Mouse (Mus musculus) lung, postnatal 14 days (tissue): ENCODE measurements at regions not wholly inside any gene's neighbourhood (a gene's known extent, or its start where the extent isn't known, plus 50 kb on each side); places are given as distances from the start of the nearest gene placed in this dataset.
A peak's percentile ranks its signal among the peaks of the same experiment; 100 is the strongest.

Experiments used
- DNase-seq: peaks from one replicate; pipeline ENCODE4 v3.0.0; 2021

DNA sequence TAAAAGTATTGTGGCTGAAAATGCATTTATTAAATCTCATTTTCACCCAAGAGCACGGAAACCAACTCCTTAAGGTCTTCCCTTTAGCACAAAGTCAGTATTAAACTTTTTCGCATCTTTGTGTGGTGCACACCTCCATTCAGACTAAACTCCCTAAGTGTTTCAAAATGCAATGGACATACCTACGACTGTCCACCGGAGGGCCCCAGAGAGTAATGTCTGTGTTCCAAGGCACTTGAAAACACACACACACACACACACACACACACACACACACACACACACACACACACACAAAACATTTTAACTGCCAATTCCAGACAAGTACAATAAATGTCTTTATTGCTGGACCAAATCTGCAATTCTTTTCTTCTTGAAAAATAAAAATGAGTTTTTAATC, 243.7 kb downstream of the Foxa2 start:
- peak; percentile 39 for DNase-seq

DNA sequence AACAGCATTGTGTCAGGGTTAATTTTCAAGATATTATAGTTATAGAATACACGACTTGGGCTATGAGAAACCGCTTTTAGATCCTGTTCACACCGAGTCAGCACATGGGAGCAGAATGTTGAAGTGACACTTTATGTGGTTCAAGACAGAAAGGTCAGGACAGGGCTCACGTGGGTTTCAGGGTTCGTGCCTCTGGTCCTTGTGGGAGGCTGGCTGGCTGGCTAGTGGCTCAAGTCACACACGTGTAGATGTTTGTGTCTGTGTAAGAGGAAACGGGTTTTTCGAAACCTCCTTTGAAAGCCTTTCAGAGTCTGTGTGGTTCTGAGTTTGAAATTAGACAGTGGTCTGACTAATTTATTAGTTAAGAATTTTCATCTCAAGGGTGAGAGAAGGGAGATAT, 255.3 kb downstream of the Foxa2 start:
- no peak for DNase-seq

DNA sequence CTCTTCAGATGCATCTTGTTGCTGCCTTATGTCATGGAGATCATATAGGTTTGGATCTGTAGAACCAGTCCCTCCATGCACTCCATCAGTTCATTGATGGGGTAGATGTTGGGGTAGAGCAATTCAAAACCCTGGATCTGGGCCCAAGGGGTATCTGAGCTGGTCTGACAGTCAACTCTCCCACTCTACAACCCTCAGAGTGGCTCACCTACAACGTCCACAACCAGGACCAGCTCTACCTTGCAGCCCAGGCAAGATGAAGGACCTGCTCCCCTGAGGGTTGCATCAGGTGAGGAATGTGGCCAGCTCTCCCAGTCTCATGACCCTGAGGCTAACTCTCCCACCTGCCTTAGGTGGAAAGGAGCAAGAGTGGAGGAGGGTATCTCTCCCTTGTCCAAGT, 256.9 kb downstream of the Foxa2 start:
- DNase-seq = no peak

DNA sequence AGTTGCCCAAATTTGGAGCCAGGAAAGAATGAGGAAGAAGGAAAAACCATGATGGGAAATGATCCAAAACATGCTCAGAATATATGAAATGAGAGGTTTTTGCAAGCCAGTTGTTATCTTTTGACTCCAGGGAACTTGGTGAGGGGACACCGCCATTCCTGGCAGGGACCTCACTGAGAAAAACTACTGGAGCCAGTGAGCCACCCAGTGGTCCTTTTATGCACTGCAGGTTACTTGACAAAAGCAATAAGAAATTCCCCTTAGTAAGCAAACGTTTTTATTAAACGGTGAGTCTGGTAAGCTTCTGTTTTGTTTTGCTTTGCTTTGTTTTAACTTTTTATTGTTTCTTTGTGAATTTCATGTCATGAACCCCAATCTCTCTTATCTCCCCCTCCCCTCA, 257.5 kb downstream of the Foxa2 start:
- DNase-seq = peak; percentile 61

DNA sequence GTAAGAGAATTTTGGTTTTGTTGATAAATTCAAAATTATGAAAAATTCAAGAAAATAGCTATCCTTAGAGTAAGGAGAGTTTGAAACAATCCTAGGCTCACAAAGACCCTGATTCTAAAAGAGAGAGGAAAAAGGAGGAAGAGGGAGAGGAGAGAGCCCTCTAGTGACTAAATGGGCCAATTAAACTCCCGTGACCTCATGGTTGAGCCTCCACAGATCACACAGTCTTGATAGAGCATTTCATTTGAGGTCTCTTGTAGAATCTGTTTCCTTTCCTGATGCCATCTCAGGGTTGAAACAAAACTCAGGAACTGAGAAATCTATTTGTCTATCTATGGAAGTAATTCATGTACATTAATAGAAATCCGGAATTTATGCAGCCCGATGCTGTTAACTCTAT, 258.8 kb downstream of the Foxa2 start:
- no peak for DNase-seq

DNA sequence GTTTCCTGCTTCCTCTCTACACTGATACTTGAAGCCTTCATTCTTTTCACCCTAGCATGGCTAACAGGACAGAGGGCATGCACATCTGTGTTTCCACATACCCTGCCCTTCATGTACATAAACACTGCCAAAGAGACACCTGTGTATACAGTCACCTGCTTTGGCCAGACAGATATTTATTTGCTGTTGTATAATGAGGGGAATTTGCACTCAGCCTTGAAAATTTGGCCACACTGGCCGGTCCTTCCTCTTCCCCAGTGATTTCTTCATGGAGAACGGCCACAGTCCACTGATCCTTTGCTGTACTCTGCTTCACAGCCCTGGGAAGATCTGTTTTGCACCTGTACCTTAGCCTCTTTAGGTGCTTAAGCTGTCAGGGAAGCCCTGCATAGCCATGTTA, 264.3 kb downstream of the Foxa2 start:
- DNase-seq = no peak

DNA sequence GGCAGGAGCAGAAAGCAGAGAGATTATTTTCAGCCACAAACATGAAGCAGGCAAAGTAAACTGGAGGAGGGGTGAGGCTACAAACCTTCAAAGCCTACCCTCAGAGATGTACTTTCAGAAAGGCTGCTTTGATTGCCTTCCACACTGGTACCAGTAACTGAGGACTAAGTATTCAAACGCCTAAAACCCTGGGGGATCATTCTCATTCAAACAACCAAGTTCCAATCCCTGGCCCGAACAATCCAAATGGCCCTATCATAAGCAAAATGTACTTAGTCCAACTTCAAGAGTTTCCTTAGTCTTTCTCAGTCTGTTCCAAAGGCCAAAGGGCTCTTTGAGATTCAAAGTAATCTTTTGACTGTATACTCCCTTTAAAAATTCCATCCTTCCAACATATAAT, 270.5 kb downstream of the Foxa2 start:
- no peak for DNase-seq

DNA sequence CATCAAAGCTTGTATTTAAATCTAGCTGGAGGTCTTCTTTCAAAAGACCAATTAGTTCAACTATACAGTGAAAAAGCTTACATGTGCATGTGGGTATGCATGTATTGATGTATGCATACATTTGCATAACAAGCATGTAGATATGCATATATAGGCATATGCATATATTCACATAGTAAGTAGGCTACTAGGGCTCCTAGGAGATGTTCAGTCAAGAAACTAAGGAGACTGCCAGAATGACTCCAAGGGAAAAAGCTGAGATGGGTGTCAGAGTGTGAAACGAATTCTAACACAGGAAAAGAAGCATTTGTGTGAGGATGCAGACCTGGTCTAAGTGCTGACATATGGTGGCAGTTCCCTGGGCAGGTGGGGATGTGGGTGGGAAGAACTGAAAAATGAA, 274.2 kb downstream of the Foxa2 start:
- DNase-seq = no peak

DNA sequence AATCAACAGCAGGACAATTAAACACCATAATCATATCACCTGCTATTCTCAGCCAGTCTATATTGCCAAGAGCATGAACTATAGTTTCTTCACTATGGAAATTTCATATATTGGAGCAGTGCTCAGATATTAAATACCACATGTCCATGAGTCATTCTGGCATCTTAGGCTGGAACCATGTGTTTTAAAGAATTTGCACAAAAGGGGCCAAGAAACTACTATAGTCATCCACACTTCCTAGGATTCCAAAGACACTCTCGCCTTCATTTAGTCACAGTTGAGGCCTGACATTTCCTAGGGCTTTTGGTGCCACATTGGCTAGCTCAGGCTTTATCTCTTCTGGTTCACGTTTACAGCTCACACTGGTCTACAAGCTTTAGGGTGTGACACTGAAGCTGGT, 293.7 kb downstream of the Foxa2 start:
- DNase-seq = no peak

DNA sequence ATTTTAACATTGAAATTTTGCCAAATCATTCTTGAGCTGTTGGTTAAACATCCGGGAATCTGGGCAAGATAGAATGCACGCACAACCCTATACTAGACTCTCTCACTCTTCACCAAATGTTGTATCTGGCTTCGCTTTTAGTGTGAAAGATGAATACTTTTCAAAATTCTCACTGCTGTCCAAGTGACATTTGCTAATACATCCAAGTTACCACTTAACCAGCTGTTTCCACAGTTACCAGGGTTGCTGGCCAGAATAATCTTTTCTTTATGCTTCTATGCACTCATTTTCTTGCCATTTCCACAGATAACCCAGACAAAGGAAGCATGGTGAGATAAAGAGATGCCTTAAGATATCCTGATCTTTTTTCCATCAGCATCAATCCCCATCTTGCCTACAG, 294.9 kb downstream of the Foxa2 start:
- DNase-seq = no peak

DNA sequence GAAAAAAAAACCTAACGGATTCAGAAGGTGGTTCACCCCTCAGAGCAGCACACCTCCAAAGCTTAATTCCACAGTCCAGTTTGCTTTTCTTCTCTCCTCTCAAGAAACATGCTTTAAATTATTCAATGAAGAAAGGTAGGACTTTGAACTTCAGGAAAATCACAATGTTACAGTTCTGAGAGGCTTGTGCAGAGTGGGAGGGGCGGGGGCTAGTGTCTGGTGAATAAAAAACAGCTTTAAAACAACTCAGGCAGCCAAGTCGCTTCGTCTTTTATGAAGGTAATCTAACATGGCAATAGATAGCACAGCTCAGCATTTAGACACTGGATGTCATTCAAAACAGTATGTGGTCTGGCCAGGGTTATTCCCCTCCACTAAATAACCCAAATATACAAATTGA, 298.8 kb downstream of the Foxa2 start:
- DNase-seq = no peak

DNA sequence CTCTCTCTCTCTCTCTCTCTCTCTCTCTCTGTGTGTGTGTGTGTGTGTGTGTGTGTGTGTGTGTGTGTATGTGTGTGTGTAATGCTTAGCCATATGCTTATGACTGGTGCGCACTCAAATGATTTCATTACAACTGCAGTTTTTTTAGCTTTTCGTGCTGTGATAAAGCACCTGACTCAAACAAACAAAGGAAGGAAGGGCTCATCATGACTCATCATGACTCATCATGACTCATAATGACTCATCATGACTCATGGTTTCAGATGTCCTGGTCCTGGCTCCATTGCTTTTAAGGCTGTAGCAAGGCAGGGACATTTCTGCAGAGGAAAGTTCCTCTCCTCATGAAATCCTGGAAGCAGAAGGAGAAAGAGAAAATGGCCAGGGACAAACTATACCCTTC, 302.9 kb downstream of the Foxa2 start:
- DNase-seq = no peak

DNA sequence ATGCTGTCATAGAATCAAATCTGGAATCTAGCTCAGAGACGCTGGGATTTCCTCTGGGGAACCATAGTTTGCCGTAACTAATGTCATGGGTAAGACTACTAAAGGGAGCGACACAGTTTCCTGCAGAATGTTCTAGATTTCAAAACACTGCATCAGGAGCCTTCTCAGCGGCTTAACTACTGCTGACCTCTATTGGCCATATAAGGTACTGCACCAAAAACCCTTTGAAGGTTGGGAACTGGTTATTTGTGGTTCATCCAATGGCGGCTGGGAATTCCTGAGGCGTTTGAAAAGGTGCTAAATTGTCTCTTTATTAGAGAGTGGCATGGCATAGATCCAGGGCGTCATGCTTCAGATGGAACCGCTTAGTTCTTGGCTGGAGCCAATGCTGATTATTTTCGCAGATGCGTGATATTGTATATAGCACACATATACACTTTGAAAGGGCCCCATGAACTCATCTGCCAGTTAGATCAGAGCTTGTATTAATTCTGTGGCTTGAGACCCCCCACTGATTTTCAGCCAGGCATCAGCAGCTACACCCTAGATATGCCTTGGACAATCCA, 308.4 kb downstream of the Foxa2 start:
- peak; percentile 43 for DNase-seq

DNA sequence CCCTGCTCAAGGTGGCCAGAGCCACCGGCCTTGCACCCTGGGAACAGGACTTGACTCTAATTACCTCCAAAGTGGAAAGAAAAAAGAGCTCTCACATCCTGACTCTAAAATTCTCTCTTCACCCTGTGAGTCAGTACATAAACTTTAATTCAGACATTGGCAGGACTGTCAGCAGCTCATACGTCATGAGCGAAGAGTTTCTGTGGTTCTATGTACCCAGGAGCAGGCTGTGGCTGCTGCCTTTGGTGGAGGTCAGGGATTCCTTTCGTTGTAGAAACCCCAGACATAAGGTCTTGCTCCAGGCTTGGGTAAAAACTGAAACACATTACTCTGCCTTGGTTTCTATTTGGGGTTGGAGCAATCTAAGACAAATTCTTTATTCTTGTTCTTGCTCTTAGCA, 319.4 kb downstream of the Foxa2 start:
- DNase-seq = no peak

DNA sequence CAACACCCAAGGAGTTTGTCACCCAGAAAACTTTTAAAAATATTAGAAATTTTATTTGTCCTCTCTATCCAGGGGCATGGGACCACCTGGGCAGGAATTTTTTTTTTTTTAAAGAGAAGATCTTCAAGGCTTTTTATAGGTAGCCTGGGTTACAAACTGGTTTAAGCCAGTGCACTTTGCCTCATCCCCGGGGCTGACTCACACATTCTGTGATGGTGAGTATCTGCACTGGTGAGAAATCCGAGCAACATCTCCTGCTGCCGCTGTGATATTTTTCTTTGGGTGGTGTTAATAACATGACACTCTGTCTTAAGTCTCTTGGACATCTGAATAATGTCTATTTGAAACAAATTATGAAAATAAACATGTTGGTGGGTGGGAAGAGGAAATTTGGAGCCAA, 327.8 kb downstream of the Foxa2 start:
- no peak for DNase-seq

DNA sequence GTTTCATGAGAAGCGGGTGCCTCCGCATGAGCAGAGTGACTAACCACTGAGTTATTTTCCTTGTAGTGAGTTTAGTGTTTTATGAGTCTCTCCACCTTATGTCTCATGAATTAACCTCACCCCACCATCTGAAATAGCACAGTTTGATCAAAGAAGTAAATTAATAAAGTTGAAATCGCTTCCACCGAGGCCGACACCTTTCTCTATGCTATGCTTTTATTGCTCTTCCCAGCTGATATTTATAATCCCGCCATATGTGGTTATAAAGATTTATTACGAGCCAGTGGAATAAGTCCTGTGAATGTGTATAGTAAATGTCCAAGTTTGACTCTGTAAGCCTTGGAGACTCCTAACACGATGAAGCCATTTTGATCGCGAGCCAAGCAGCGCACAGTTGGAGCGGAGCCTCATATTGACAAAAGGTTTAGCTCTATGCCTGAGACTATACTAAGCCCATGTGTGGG, 329.3 kb downstream of the Foxa2 start:
- DNase-seq = no peak

DNA sequence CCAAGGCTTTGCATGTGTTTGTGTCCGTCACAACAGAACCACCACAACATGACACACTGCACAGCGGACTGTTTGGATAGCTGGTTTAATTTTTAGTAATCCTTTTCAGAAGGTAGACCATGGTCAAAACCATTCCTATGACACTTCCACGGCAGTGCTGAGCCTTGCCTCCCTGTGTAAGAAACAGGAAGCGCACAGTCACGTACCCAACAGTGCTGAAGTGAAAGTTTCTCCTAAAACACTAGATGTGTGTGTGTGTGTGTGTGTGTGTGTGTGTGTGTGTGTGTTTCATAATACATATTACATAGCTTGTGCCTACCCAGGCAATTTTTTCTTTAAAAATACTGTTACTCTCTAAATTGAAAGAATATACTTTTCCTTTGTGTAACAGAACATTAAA, 331.0 kb downstream of the Foxa2 start:
- no peak for DNase-seq

DNA sequence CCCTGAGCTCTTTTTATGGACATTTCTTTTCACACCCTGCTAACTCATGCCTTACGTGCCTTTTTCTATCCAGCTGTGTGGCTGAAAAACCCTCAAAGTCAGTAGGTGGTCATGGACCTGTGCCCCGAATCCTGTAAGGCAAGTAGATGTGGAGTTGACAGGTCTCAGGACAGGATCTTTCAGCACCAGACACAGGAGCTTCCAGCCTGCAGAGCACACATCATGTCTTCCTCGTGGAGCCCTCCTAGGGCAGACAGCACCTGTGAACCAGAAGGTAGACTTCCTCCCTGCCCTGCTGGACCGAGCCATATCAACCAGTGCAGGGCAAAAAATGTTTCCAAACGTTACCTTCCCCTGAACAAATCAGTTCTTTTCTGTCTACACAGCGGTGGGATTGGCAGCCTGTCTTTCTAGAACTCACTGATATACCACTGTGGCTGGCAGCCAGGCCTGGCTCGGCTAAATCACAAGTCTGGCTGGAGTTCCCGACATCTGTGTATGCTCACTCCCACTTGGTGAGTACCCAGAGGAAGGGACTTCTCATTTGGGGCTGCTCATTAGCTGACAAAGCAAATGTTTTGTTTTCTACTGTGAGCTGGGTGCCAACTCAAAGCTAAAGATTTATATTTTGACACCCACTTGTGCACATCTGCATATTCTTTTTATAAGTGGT, 336.0 kb downstream of the Foxa2 start:
- DNase-seq = peak; percentile 5

DNA sequence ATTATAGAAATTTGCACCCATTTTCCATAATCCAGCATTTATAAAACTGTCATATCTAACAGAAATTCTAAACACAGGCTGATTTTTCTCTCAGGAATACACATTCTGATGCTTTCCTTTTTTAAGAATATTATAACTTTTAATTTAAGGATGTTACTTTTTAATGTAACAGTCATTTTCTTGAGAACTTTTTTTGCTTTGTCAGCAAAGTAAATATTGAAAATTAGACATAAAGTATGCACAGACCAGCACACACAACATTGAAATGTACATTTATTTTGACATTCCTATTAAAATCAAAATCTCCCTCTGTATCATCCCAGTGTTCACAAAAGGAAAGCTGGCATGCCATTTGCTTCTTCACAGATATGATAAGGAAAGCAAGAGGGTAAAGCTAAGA, 337.0 kb downstream of the Foxa2 start:
- DNase-seq = no peak

DNA sequence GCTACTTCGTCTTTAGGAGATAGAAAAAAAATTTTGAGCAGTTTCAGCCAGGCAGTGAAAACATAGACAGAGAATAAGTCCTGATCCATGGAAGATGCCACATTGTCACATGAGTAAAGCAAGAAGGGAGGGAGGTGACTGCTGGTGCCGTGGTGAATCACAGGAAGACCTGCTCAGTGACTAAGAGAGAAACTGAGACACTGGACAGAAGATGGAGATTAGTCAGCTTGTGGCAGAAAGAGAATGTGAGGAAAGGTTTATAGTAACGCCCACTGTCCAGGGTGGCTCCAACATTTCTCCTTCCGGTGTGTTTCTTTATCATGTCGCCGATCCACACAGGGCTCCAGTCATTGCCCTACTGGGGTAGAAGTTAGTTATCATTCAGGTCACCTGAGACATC, 339.6 kb downstream of the Foxa2 start:
- no peak for DNase-seq

DNA sequence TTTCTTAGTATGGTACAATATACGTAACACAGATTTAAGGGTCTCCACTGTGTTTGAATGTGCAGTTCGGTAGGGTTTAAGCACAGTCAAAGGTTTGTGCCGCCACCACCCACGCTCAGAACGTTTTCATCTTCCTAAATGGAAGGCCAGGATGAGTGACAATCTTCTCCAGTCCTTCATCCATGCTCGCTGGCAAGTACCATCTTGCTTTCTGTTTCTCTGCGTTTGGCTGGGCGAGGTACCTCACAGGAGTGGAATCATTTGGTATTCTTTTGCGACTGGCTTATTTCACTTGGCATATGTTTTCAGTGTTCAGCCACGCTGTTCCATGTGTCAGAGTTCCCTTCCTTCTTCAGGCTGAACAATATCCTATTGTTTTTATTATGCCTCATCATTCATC, 342.3 kb downstream of the Pax1 start:
- no peak for DNase-seq

DNA sequence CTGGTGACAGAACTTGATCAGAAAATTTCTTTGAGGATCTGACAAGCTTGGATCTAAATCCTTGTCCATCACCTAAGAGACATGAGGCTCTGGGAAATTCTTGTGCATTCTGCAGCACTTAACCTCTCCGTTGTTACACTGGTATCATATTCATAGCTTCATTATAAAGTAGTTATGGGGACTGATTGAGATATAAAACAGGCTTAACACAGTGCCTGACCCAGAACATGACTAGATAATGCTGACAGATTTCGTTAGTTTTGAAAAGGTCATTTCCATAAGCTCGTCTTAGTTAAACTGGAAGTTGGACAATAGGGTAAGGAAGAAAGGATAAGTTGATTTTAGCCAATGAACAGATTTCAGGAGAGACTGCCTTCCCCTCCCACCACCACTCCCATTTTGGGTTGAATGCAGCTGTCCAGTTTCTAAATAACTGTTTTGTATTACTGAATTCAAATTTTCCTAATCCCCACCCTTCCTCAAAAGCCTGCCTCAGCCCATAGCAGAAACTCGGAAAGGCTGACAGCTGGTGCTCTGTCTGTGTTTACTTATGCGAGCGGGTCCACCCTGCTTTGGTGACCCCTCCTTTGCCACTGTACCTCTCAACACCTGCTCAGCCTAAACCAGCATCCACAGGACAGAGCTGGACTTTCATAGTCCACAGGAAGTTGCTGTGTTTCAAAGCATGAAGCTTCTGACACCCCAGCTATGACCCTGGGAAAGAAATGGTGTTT, 340.8 kb downstream of the Pax1 start:
- no peak for DNase-seq

DNA sequence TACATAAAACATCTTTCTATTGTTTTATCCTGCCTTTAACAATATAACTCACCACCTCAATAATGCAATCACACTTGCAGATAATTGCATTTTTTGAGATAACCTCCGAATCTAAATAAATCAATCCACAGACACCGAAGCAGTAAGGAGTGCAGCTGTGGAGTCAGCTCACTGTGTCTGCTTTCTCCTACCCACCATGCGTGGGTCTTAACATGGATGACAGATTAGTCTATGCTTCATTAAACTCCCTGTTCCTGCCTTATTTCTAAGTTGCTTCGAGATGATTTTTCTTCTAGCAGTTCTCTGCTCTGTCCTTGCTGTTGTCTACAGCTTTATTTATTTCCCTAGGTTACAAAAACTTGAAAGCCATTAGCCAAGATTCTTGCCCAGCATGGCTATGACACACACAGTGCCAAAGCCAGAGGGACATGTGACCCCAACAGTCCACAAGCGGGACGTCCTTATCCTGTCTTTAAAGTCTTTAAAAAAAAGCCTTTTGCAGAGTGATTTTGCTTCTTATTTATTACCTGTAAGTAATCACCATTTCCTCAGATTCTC, 337.9 kb downstream of the Pax1 start:
- DNase-seq = no peak

DNA sequence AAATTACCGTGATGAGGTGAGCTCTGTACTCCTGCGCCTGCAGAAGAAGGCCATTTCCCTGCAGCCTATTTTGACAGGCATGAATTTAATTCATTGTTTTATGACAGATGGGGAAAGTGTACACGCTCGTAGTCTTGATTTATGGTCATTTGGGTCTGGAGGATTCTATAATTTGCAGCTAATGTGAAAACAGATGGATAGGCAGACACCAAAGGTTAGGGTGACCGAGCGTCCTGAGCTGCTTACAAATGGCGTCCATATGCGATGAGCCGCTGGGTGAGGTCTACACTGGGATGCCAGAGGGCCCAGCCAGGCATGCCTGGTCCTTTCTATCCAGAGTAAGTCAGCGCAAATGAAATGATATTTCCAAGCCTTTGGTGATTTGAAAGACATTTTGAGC, 330.2 kb downstream of the Pax1 start:
- no peak for DNase-seq
